Mouse (Mus musculus): Measurements from ENCODE around the gene Csf2rb2. TPM values are rescaled to one million over a fixed set of nuclear protein-coding genes. Genes with fewer than 3 reads are reported as not detected.
A peak's percentile ranks its signal among the peaks of the same experiment; 100 is the strongest.
"Not testable (repeated sequence)": the region's sequence is repeated elsewhere in the genome, so short reads cannot be mapped to it uniquely, and the experiment has no call there.

Gene Csf2rb2
- total RNA-seq (2021): under 1 TPM; 0.41 to 0.54 TPM
- long read RNA-seq, experiment 1: 0 reads
- long read RNA-seq, experiment 2: 0 reads

- intact Hi-C loops (cut with DNase I): no loop called here
- H3K27ac ChIP-seq: no peak within 1 kb of the TSS
These were observed at the start of gene Csf2rb2 for GRCm38 (mm10) chr15:78305341-78305933. TSS of gene Csf2rb2 (minus strand) at chr15:78305721.

GRCm38 (mm10) chr15:78354958-78355357 lies 49.4 kb upstream of the Csf2rb2 start:
- Histone ChIP-seq H3K4me3 (no peak overlapping the region), H3K27ac (no peak overlapping the region)
- TF ChIP-seq CTCF (IDR thresholded peaks at IDR 0.05): peak; percentile 71
- DNase-seq (ENCODE audit: extremely low spot score in 1 of 2, low spot score in 2 of 2): peak; percentile 44 to 63
- intact Hi-C loops (cut with DNase I): loop anchor here (1.0 kb wide), 1 partner anchor 67 kb away; no protein-coding TSS in a partner anchor

More at GRCm38 (mm10) chr15:78305341-78305933, at the start of gene Csf2rb2:
- no peak within 1 kb of the TSS for H3K4me3 ChIP-seq
- no peak for DNase-seq (ENCODE audit: extremely low spot score in 1 of 2, low spot score in 2 of 2)
- TF ChIP-seq CTCF (IDR thresholded peaks at IDR 0.05): no peak

DNA sequence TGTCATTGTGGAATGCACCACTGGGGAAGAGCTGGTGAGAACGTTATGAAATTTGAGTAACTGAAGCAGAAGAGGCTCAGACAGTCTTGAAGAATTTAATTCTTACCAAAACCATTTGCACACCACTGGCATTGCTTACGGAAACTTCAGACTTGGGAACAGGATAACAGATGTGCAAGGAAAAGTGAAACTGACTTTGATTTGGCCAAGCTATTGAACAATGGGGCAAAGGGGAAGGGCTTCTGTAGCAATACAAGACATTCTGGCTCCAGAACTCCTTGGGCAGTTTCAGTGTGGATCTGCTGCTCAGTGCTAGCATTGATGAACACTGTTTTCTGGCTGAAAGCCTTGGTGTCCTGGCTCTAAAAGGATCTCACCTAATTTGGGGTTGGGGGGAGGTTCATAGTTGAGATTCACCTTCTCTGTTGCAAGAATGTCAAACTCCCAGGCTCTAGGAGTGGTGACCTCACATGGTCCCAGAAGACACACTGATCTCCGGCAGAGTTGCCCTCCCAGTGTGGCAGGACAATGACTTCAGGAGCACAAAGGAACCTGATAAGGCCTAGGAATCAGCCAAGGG lies 46.2 kb upstream of the Csf2rb2 start:
- Histone ChIP-seq H3K4me3 (no peak overlapping the region), H3K27ac (no peak overlapping the region)
- no peak for TF ChIP-seq CTCF (IDR thresholded peaks at IDR 0.05)
- DNase-seq (ENCODE audit: extremely low spot score in 1 of 2, low spot score in 2 of 2): no peak
- intact Hi-C loops (cut with DNase I): no loop called here

- H3K27ac ChIP-seq: no peak overlapping the region
- no peak overlapping the region for H3K4me3 ChIP-seq
- no peak for TF ChIP-seq CTCF (IDR thresholded peaks at IDR 0.05)
- intact Hi-C loops (cut with DNase I): no loop called here
- DNase-seq (ENCODE audit: extremely low spot score in 1 of 2, low spot score in 2 of 2): no peak
These were observed 39.0 kb upstream of the Csf2rb2 start for GRCm38 (mm10) chr15:78344567-78344966.

DNA sequence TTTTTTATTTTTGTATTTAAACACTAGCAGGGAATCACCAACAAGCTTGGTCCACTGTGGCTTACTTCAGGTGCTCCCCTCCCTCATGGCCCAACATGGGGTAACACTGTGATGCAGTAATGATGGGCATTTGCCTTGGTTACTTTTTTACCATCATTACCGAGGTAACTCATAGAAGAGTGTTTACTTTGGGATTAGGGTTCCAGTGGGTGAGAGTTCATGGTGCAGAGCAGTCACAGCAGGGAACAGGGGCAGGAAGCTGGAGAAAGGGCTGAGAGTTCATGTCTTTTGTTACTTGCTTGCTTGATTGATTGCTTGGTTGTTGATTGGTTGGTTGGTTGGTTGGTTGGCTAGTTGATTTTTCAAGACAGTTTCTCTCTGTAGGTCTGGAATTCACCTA lies 38.2 kb upstream of the Csf2rb2 start:
- intact Hi-C loops (cut with DNase I): no loop called here

DNA sequence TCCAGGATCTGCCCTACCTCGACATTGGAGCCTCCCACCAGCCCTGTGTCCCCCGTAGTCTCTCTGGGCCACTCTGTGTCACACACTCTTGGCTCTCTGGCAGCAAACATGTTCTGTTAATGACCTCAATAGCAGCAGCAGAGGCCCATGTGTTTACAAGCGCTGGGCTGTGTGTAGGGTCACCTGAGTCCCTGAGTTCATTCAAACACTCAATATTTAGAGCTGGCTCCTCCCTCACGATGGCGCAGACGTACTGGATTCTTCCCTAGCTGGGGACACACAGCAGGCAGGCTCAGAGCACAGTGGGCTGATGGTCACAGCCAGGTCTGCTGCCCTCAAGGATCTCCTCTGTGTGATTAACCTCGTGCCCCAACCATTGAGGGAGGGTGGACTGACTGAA lies 35.4 kb upstream of the Csf2rb2 start:
- not testable (repeated sequence) for H3K4me3 ChIP-seq; DNase-seq (ENCODE audit: extremely low spot score in 1 of 2, low spot score in 2 of 2); H3K27ac ChIP-seq
- intact Hi-C loops (cut with DNase I): loop anchor here (1.0 to 2.0 kb wide), 2 partner anchors 83 to 164 kb away; no protein-coding TSS in a partner anchor

More for the DNA sequence above, 38.2 kb upstream of the Csf2rb2 start:
- H3K4me3 ChIP-seq: no peak overlapping the region
- no peak for TF ChIP-seq CTCF (IDR thresholded peaks at IDR 0.05)
- no peak for DNase-seq (ENCODE audit: extremely low spot score in 1 of 2, low spot score in 2 of 2)
- H3K27ac ChIP-seq: no peak overlapping the region

DNA sequence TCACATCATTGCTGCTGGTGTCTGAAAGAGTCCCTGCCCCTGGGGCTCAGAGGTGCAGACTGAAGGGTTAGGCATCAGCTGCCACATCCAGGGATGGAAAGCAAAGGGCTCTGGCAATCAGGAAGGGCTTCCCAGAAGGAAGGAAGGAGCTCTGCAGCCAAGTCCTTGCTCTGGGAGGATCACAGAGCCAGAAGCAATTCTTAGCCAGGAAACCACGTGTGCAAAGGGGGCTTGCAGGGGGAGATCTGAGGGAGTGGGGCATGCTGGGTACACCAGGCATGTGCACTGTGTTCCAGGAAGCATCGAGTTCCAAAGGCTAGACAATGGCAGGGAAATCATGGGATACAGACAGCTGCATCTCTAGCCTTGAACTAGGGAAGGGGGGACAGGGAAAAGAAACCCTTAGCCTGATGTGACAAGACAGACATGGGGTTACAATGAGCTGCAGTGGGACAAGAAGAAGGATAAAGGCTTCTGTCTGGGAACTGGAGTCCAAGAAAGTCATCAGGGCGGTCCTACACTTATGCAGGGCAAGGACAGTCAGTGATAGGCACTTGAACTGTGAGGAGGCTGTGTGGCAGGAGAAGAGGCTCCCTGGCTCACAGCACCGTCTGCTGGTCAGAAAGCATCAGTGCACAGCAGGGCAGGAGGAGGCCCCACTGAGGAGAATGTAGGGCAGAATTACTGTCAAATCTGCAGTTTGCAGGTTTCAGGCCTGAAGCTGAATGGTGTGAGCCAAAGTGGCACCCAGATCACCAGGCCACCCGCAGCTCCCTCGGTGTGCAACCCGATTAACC lies 34.3 kb upstream of the Csf2rb2 start:
- peak; percentile 97 for TF ChIP-seq CTCF (IDR thresholded peaks at IDR 0.05)
- not testable (repeated sequence) for H3K4me3 ChIP-seq, H3K27ac ChIP-seq
- DNase-seq (ENCODE audit: extremely low spot score in 1 of 2, low spot score in 2 of 2): peak; percentile 52 to 68
- intact Hi-C loops (cut with DNase I): loop anchor here (1.0 to 5.0 kb wide), 3 partner anchors 43 to 163 kb away; no protein-coding TSS in a partner anchor

DNA sequence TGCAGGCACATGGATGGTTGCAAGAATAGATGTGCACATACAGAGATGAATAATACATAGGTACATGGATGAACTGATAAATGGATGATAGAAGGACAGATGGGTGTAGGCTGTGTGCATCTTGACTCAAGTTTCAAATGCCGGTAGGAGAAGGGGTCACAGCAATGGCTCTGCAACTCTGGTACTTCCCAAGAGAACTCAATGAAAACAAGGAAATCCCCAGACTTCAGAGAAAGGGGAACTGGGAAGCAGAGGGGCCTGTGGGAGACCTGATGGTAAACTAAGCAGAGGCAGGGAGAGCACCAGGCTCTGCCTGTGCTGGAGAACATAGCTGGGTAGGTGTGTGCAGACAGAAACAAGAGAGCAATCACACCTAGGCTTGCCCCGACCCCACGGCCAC lies 28.9 kb upstream of the Csf2rb2 start:
- no peak overlapping the region for H3K4me3 ChIP-seq
- DNase-seq (ENCODE audit: extremely low spot score in 1 of 2, low spot score in 2 of 2): no peak
- H3K27ac ChIP-seq: no peak overlapping the region
- intact Hi-C loops (cut with DNase I): no loop called here
- no peak for TF ChIP-seq CTCF (IDR thresholded peaks at IDR 0.05)

GRCm38 (mm10) chr15:78332981-78333380 lies 27.5 kb upstream of the Csf2rb2 start:
- intact Hi-C loops (cut with DNase I): no loop called here
- TF ChIP-seq CTCF (IDR thresholded peaks at IDR 0.05): no peak
- DNase-seq (ENCODE audit: extremely low spot score in 1 of 2, low spot score in 2 of 2): no peak
- Histone ChIP-seq H3K27ac (no peak overlapping the region), H3K4me3 (no peak overlapping the region)

- intact Hi-C loops (cut with DNase I): no loop called here
- no peak overlapping the region for H3K27ac ChIP-seq
- no peak for DNase-seq (ENCODE audit: extremely low spot score in 1 of 2, low spot score in 2 of 2)
- TF ChIP-seq CTCF (IDR thresholded peaks at IDR 0.05): no peak
- no peak overlapping the region for H3K4me3 ChIP-seq
These were observed 26.2 kb upstream of the Csf2rb2 start for GRCm38 (mm10) chr15:78331523-78332340.

- no peak for TF ChIP-seq CTCF (IDR thresholded peaks at IDR 0.05)
- intact Hi-C loops (cut with DNase I): no loop called here
These were observed 25.2 kb upstream of the Csf2rb2 start for GRCm38 (mm10) chr15:78330706-78331105.

GRCm38 (mm10) chr15:78329972-78330371 lies 24.5 kb upstream of the Csf2rb2 start:
- H3K4me3 ChIP-seq; DNase-seq (ENCODE audit: extremely low spot score in 1 of 2, low spot score in 2 of 2); H3K27ac ChIP-seq; intact Hi-C loops (cut with DNase I): not testable (repeated sequence)

More at GRCm38 (mm10) chr15:78330706-78331105, 25.2 kb upstream of the Csf2rb2 start:
- no peak overlapping the region for H3K4me3 ChIP-seq
- H3K27ac ChIP-seq: no peak overlapping the region
- DNase-seq (ENCODE audit: extremely low spot score in 1 of 2, low spot score in 2 of 2): no peak

Measured in left cerebral cortex, adult 2 months (tissue).